Mouse (Mus musculus) brown adipose tissue, adult 24 weeks (tissue): ENCODE results near the gene Prkce. TPM values are rescaled to one million over a fixed set of nuclear protein-coding genes. Genes with fewer than 3 reads are reported as not detected.

Experiments used
- H3K27ac ChIP-seq: fragments of 200-500 bp; replicated peaks from 2 replicates; pipeline ENCODE4 v1.5.1; 2012; ENCODE audit warnings: low read depth, mild to moderate bottlenecking, low read length
- H3K4me1 ChIP-seq: fragments of 200-500 bp; 2 replicates; pipeline ENCODE4 v1.6.1; 2012; ENCODE audit warnings: low read length, mixed read lengths; ENCODE audit not compliant: control insufficient read depth, insufficient read depth, insufficient read length
- H3K4me3 ChIP-seq: fragments of 200-500 bp; 2 replicates; pipeline ENCODE4 v1.5.1; 2012; ENCODE audit warnings: low read depth, mild to moderate bottlenecking, low read length, moderate library complexity; ENCODE audit not compliant: insufficient read depth
- polyA plus RNA-seq: library from polyadenylated mRNA; stranded (reverse); fragments of >200 nt; gene quantifications from 2 replicates; pipeline ENCODE4 v1.2.4, GENCODE M21; 2012; ENCODE audit not compliant: missing spikeins, insufficient read depth, insufficient read length

Gene Prkce
- polyA plus RNA-seq, 1 experiment = 18.0 TPM

DNA sequence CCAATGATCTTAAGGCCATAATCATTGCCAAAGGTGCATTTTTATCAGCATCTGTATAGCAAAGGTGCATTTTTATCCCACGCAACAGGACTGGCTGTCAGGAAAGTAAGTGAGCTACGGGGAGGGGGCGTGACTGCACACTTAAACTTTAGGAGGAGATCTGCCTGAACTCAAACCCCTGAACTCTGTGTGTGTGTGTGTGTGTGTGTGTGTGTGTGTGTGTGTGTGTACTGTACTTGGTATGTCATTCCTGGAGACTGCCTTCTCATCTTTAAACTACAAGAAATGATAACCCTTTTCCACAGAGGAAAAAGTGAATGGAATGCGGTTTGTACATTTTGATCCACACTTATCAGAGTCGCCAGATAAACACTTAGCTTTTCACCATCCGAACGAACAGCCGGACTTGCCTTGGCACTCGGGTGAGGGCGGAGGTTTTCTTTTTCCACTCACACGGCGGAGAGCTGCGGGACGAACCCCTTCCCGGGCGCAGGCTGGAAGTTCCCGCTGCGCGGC lies 1.5 kb upstream of the Prkce start:
- peak overlapping the region; percentile 79 for H3K4me3 ChIP-seq
- H3K4me1 ChIP-seq = peaks cover 8% of the 10 kb centered on the region
- peak overlapping the region; percentile 95 for H3K27ac ChIP-seq

DNA sequence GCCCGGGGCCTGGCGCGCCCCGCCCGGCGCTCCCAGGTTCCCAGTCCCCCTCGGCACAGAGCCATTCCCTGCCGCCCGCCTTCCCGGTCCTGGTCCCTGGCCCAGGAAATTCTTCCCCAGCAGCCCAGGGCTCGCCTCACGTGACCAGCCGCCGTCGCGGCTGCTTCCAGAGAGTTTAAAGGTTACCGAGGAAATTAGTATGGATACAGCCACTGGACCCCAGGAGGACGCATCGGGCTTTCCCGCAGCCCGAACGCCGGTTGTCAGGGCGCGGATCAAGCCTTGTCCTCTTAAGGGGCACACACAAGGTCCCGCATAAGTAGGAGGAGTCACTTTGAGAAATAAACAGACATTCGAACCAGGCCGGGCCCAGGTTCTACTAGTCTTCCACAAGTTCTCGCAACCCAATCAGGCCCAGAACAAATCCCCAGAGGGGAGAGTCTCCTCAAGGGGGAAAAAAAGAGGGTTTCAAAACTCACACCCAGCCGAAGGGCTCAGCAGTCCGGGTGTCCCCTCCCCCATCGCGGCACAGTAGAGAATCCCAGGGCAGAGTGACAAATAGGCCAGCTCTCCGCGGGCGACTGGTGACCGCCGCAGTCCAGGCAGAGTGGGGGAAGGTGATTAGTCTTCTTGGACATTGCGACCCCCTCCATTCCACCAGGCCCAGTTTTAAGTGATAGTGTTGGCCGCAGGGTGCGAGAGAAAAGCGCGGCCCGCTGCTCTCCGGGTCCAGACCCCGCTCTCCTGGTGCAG lies 842 bp upstream of the Prkce start:
- Histone ChIP-seq H3K27ac (peak overlapping the region; percentile 95), H3K4me1 (peaks cover 8% of the 10 kb centered on the region)

DNA sequence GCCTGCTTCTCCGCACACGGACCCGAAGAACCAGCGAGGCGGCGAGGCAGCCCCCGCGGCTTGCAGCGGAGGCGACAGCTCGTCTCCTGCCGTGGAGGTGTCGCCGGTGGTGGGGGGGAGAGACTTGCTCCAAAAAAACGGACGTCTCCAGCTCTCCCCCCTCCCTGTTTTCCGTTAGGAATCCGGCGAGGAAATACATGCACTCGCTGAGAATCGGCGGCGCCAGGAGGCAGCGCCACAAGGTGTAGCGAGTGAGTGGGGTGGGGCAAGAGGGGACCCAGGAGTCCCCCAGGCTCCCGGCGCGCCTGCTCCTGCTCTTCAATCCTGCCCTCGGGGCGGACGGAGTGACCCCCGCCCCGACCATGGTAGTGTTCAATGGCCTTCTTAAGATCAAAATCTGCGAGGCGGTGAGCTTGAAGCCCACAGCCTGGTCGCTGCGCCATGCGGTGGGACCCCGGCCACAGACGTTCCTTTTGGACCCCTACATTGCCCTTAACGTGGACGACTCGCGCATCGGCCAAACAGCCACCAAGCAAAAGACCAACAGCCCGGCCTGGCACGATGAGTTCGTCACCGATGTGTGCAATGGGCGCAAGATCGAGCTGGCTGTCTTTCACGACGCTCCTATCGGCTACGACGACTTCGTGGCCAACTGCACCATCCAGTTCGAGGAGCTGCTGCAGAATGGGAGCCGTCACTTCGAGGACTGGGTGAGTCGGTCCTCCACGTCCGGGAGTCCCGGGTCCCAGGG lies 821 bp downstream of the Prkce start:
- Histone ChIP-seq H3K27ac (peak overlapping the region; percentile 45), H3K4me1 (peaks cover 8% of the 10 kb centered on the region), H3K4me3 (peak overlapping the region; percentile 79)

More for the DNA sequence above, 842 bp upstream of the Prkce start:
- H3K4me3 ChIP-seq = peak overlapping the region; percentile 79

DNA sequence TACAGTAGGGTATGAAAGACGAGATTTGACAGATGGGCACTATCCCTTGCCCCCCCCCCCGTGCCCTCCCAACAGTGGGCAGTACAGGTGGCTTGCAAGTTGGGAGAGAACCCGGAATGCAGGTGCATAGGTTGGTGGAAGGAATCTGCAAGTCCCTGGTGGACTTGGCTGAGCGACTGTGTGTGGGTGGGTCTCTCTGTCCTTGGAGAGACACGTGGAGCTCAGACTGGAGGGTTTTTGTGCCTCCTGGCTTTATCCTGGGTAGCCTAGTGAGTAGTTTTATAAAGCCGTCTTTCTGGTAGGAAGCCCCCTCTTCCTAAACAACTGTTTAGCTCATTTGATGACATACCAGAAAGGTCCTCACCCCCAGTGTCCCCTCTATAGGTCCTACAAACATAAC lies 1.5 kb downstream of the Prkce start:
- H3K4me1 ChIP-seq = peaks cover 9% of the 10 kb centered on the region
- peak overlapping the region; percentile 79 for H3K4me3 ChIP-seq
- no peak overlapping the region for H3K27ac ChIP-seq

DNA sequence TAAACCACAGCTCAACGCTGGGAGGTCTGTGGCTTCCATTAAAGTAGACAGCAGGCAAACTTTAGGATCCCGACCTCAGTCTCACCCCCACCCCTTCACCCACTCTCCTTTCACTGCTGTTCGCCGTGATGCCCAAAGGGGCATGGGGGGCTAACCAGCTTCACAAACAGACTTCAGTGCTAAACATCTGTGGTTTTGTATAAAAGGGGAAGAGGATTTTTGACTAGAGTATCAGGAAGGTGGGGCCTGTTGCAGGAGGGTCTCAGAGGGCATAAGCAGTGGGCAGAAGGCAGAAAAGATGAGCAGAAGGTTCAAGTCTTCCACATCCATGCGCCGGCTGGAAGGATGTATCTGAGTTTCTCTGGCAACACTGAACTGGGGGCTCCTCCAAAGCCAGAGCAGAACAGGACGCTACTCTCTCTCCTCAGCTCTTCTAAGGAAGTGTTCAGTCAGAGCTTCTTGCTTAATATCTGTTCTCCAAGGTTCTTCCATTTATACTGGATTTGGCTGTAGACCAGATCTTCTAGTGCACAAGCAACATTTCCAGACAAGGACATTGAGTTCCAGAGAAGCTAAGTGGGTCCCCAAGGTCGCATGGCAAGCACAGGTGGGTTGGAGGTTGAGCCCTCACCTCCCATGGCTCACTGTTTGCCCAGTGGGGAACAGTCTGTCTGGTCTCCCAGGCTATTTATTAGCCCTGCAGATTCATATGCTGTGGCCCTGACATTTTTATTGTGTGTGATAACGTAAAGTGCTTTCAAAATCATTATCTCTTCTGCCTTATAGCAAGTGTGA lies 2.8 kb downstream of the Prkce start:
- Histone ChIP-seq H3K4me1 (peaks cover 10% of the 10 kb centered on the region), H3K4me3 (peak overlapping the region; percentile 79), H3K27ac (no peak overlapping the region)

DNA sequence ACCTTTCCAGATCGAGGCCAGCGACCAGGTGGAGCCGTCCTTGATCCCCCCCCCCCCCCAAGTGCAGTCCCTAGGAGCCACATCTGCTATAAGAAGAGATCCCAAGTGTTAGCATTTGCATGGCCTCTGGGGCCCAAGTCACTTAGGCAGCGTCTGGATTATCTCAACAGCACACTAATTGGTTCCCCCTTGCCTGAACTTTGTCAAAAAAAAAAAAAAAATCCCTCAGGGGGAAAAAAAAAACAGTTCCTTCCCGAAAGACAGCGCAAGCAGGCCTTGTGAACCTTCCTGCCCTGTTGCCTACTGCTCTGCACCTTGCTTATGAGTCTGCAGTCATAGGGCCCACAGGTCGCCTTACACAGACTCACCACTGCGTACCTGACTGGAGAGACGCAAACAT lies 7.9 kb downstream of the Prkce start:
- no peak overlapping the region for H3K27ac ChIP-seq

DNA sequence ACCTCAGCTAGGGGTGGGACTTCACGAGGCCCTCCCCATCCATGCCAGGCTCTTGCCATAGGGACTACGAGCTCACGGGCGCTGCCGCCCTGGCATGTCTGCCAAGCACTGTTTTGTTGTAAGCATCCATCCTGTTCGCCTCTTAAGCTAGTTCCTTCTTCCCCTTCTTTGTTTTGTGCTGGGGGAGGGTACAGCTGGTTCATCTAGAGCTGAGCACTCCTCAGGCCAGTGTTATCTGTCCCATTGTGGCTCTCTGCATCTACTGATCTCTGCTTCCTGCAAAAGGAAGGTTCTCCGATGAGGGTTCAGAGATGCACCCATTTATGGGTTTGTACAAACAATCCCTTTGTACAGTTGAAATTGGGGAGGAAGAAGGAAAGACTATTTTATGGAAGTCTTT lies 9.1 kb downstream of the Prkce start:
- Histone ChIP-seq H3K27ac (no peak overlapping the region), H3K4me1 (peaks cover 8% of the 10 kb centered on the region), H3K4me3 (no peak overlapping the region)

More for the DNA sequence above, 7.9 kb downstream of the Prkce start:
- Histone ChIP-seq H3K4me1 (peaks cover 6% of the 10 kb centered on the region), H3K4me3 (no peak overlapping the region)

- Histone ChIP-seq H3K4me1 (peaks cover 17% of the 10 kb centered on the region), H3K27ac (no peak overlapping the region), H3K4me3 (no peak overlapping the region)
These were observed 16.2 kb downstream of the Prkce start for GRCm38 (mm10) chr17:86183788-86184187.

GRCm38 (mm10) chr17:86184552-86185209 lies 17.1 kb downstream of the Prkce start:
- no peak overlapping the region for H3K27ac ChIP-seq
- peaks cover 17% of the 10 kb centered on the region for H3K4me1 ChIP-seq
- no peak overlapping the region for H3K4me3 ChIP-seq

GRCm38 (mm10) chr17:86185584-86185983 lies 18.0 kb downstream of the Prkce start:
- Histone ChIP-seq H3K27ac (no peak overlapping the region), H3K4me3 (no peak overlapping the region), H3K4me1 (peaks cover 16% of the 10 kb centered on the region)

GRCm38 (mm10) chr17:86187777-86188176 lies 20.2 kb downstream of the Prkce start:
- no peak overlapping the region for H3K27ac ChIP-seq
- H3K4me1 ChIP-seq = peaks cover 14% of the 10 kb centered on the region
- H3K4me3 ChIP-seq = no peak overlapping the region

GRCm38 (mm10) chr17:86193979-86194378 lies 26.4 kb downstream of the Prkce start:
- H3K27ac ChIP-seq = no peak overlapping the region
- H3K4me3 ChIP-seq = no peak overlapping the region
- peaks cover 26% of the 10 kb centered on the region for H3K4me1 ChIP-seq

DNA sequence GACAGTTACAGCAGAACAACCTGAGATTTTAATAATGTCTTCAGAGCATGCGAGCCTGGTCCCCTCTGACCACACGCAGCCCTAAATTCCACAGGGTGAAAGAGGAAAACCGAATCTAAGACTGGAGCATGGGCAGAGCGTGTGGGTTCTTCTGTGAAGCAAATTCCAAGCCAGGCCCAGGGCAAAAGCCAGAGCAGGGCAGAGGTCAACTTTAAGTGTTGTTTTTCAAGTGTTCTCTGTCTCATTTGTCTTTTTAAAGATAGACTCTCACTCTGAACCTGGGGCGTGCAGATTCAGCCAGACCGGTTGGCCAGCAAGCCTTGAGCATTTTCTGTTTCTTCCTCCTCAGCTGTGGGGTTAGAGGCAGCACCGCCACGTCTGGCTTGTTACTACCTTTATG lies 27.3 kb downstream of the Prkce start:
- Histone ChIP-seq H3K4me1 (peaks cover 29% of the 10 kb centered on the region), H3K27ac (peak overlapping the region; percentile 52)

DNA sequence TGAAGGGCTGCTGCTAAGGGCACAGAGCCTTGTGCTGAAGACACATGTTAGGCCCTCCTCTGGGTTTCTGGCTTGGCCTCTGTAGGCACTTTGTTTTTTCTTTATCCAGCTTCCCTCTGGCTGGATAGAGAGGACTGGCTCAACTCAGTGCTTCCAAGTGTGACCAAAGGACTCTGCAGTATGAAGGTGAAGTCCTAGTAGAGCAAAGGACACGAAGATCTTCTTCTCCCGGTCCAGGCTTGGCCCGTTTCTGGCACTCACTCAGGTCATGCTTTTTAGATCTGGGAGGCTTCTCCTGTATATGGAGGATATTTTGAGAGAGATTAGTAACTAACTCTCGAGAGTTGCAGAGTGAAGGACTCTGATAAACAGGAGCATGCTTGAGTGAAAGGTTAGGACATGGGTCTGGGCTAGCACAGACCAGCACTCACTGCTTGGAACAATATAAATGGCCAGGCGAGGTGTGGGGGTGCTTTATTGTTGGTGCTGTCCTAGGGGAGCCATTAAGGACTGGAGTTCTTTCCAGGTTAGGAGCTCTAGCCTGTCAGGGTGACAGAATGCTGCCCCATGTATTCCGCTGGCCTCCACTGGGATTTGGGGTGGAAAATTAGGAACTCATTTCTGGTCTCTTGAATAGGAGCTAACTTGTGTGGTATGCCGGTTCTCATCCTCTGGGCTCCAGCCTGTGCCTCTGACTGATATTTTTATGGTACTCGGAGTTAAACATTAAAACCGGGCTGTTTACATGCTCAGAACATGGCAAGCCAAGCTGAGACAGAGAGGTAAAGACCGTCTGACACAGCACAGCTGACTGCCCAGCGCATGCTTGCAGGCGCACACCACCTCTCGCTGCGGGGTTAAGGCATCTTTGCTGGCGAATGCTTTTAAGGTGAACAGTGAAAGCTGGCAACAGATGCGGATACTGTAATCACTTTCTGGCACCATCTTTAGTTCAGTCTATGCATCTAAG lies 31.2 kb downstream of the Prkce start:
- H3K4me3 ChIP-seq = no peak overlapping the region
- H3K4me1 ChIP-seq = peaks cover 38% of the 10 kb centered on the region
- peak overlapping the region; percentile 67 for H3K27ac ChIP-seq

More for the DNA sequence above, 27.3 kb downstream of the Prkce start:
- no peak overlapping the region for H3K4me3 ChIP-seq
